ENCODE assay signal across 9 mouse cellular contexts in the genomic region with DNA sequence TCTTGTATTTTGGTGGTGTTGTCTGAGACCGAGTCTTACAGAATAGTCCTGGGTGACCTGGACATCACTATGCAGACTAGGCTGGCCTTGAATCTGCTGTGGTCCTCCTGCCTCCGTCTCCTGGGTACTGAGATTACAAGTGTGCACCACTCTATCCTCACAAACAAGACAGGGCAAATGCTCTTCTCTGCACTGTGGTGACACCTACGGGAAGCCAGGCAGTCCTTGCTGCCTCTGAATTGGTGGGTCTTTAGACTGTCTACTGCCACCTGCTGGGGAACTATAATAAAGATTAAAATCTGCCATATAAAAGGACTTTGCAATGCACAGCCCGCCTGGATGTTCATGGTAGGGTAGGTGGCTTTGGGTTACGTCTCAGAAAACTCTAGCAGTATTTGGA. TPM values are rescaled to one million over a fixed set of nuclear protein-coding genes. Genes with fewer than 3 reads are reported as not detected.
DNase-seq lines count a peak whose midpoint lies in the region; ATAC-seq lines count a peak whose summit lies in the region.
"Had no signal": no experiment of that assay in that cellular context is flagged by ENCODE, and none has a peak within 500 bp of the region (broad histone marks: within the 10 kb centered on the region; RNA-seq: fewer than 3 reads in every experiment).

No protein-coding gene starts in this region.

- peak; percentile 64; the same call in 1 of the 2 replicates for ATAC-seq in forebrain, embryonic 12.5 days (ENCODE audit: low FRiP score)
- ATAC-seq in intestine, embryonic 16.5 days = peak; percentile 56
- ATAC-seq in midbrain, embryonic 11.5 days (ENCODE audit: low FRiP score) = no peak

- H3K9me3 ChIP-seq in forebrain, embryonic 12.5 days = no peaks in the 10 kb centered on the region
- H3K9me3 ChIP-seq in intestine, embryonic 16.5 days (ENCODE audit: control insufficient read depth, low read length) = 0 out of 2 replicates have a peak, but pooled peaks cover 4% of the 10 kb centered on the region
- H3K9me3 ChIP-seq in limb, embryonic 10.5 days (replicated peaks) = no peaks in the 10 kb centered on the region
- H3K9me3 ChIP-seq in midbrain, embryonic 11.5 days (ENCODE audit: control insufficient read depth, low read length) = no peaks in the 10 kb centered on the region
- H3K9me3 ChIP-seq: embryonic facial prominence, embryonic 12.5 days had no signal

- H3K4me2 ChIP-seq in forebrain, embryonic 12.5 days = no peak overlapping the region
- no peak overlapping the region for H3K4me2 ChIP-seq in intestine, embryonic 16.5 days (ENCODE audit: low read depth, low read length)
- H3K4me2 ChIP-seq in midbrain, embryonic 11.5 days = no peak overlapping the region
- H3K4me2 ChIP-seq: embryonic facial prominence, embryonic 12.5 days had no signal

- H3K9ac ChIP-seq in forebrain, embryonic 12.5 days = no peak overlapping the region
- H3K9ac ChIP-seq in intestine, embryonic 16.5 days (ENCODE audit: low read depth, low read length) = no peak overlapping the region
- no peak overlapping the region for H3K9ac ChIP-seq in midbrain, embryonic 11.5 days (ENCODE audit: low read length)
- H3K9ac ChIP-seq: embryonic facial prominence, embryonic 12.5 days had no signal

- H3K27ac ChIP-seq in forebrain, embryonic 12.5 days = 0 out of 2 replicates have a peak overlapping the region, but pooled peaks have one; percentile 9
- no peak overlapping the region for H3K27ac ChIP-seq in intestine, embryonic 16.5 days (ENCODE audit: low read length)
- no peak overlapping the region for H3K27ac ChIP-seq in limb, embryonic 10.5 days
- no peak overlapping the region for H3K27ac ChIP-seq in midbrain, embryonic 11.5 days (ENCODE audit: low read depth, low read length)
- H3K27ac ChIP-seq: embryonic facial prominence, embryonic 12.5 days had no signal

- WGBS in forebrain, embryonic 12.5 days = 49% methylated on average over 5 of the region's 5 CpGs
- 28% methylated on average over 5 of the region's 5 CpGs for WGBS in intestine, embryonic 16.5 days
- WGBS in limb, embryonic 10.5 days = 58% methylated on average over 5 of the region's 5 CpGs
- 48% methylated on average over 5 of the region's 5 CpGs for WGBS in midbrain, embryonic 11.5 days

- H3K27me3 ChIP-seq in forebrain, embryonic 12.5 days = no peaks in the 10 kb centered on the region
- no peaks in the 10 kb centered on the region for H3K27me3 ChIP-seq in intestine, embryonic 16.5 days (replicated peaks; ENCODE audit: control insufficient read depth, insufficient read depth, low read length)
- no peaks in the 10 kb centered on the region for H3K27me3 ChIP-seq in limb, embryonic 10.5 days (ENCODE audit: low read depth, poor library complexity, severe bottlenecking)
- H3K27me3 ChIP-seq in midbrain, embryonic 11.5 days (ENCODE audit: control insufficient read depth, insufficient read depth, low read length) = no peaks in the 10 kb centered on the region
- H3K27me3 ChIP-seq: embryonic facial prominence, embryonic 12.5 days had no signal

- H3K4me1 ChIP-seq in forebrain, embryonic 12.5 days = peaks cover 9% of the 10 kb centered on the region
- peaks cover 6% of the 10 kb centered on the region for H3K4me1 ChIP-seq in intestine, embryonic 16.5 days (ENCODE audit: control insufficient read depth, insufficient read depth, low read length)
- H3K4me1 ChIP-seq in limb, embryonic 10.5 days = peaks cover 11% of the 10 kb centered on the region
- H3K4me1 ChIP-seq in midbrain, embryonic 11.5 days (ENCODE audit: control insufficient read depth, insufficient read depth, low read length) = peaks cover 7% of the 10 kb centered on the region; the same call in 1 of the 2 replicates

- H3K36me3 ChIP-seq in forebrain, embryonic 12.5 days (replicated peaks) = no peaks in the 10 kb centered on the region
- H3K36me3 ChIP-seq in intestine, embryonic 16.5 days (ENCODE audit: control insufficient read depth, insufficient read depth, low read length) = no peaks in the 10 kb centered on the region
- no peaks in the 10 kb centered on the region for H3K36me3 ChIP-seq in limb, embryonic 10.5 days
- H3K36me3 ChIP-seq in midbrain, embryonic 11.5 days (ENCODE audit: control insufficient read depth, insufficient read depth, low read length) = no peaks in the 10 kb centered on the region

- DNase-seq in layer of hippocampus, adult 11-12 months (ENCODE audit: low spot score) = peak; percentile 73
- no peak for DNase-seq in layer of hippocampus, adult 8-10 months (ENCODE audit: low spot score in 2 of 2)
- DNase-seq in c-Kit-negative CD71-positive TER-119-positive erythroid progenitor cells, embryonic 14.5 days (ENCODE audit: low read depth, low spot score) = peak; percentile 49
- DNase-seq in limb, embryonic 10.5 days (ENCODE audit: low spot score) = peak; percentile 52
- peak; percentile 93 for DNase-seq in midbrain, embryonic 11.5 days (ENCODE audit: low spot score, missing footprints)
- DNase-seq in spleen, postnatal 10 days (ENCODE audit: low spot score in 2 of 2) = peak; percentile 26 to 69

- H3K4me3 ChIP-seq in forebrain, embryonic 12.5 days (replicated peaks) = no peak overlapping the region
- no peak overlapping the region for H3K4me3 ChIP-seq in intestine, embryonic 16.5 days (ENCODE audit: low read length)
- no peak overlapping the region for H3K4me3 ChIP-seq in limb, embryonic 10.5 days
- no peak overlapping the region for H3K4me3 ChIP-seq in midbrain, embryonic 11.5 days (ENCODE audit: low read depth, low read length)
- H3K4me3 ChIP-seq: embryonic facial prominence, embryonic 12.5 days had no signal

RNA-seq across cellular contexts. Expression of gene Plcg2, which starts 32.8 kb away (rescaled TPM):
- 10 to 100 TPM in 1 of 4 experiments, 1 to 10 TPM in 3; 3.1 to 10.2 (median 5.7) TPM for total RNA-seq in layer of hippocampus, adult 8-10 months (2022)
- polyA plus RNA-seq in forebrain, embryonic 12.5 days (2016; fragmentation: Nextera tagmentation; extraction: Ambion mirVana) = 1.1 and 1.6 TPM in 2 replicates
- polyA plus RNA-seq in intestine, embryonic 16.5 days (2015; fragmentation: Nextera tagmentation; extraction: Ambion mirVana) = 3.6 and 3.7 TPM in 2 replicates
- polyA plus RNA-seq in limb, embryonic 10.5 days (2016; fragmentation: Nextera tagmentation; extraction: Ambion mirVana) = 6.0 and 10.0 TPM in 2 replicates
- polyA plus RNA-seq in midbrain, embryonic 11.5 days (2014; fragmentation: Nextera tagmentation; extraction: Ambion mirVana) = 2.2 and 2.3 TPM in 2 replicates

Comparison
In these comparisons a context has a peak if more than half of its experiments do, and no peak if none do; other contexts are left out.
1. DNase-seq: peak in layer of hippocampus, adult 11-12 months (single experiment), c-Kit-negative CD71-positive TER-119-positive erythroid progenitor cells, embryonic 14.5 days (single experiment), limb, embryonic 10.5 days (single experiment), midbrain, embryonic 11.5 days (single experiment) and spleen, postnatal 10 days (2 of 2); none in layer of hippocampus, adult 8-10 months (0 of 2).